Mouse (Mus musculus): ENCODE results near the gene Prpsap1.

The Prpsap1 gene

DNA sequence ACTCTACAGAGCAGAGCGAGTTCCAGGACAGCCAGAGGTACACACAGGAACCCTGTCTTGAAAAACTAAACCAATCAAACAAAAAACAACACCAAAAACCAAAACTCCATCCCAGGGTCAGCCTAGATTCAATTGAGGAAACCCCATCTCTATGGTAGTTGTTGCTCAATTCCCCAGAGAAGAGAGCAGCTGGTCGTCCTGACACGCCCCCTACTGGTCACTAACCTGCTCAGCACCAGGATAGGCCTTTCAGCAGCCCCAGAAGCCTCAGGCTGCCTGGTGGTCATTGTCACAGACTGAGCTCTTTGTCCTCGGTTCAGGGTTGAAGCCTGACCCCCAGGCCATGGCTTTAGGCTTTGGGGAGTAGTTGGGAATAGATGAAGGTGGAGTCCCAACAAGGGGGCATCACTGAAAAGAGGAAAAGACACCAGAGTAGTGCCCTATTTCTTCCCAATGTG, at the start of gene Prpsap1:
Gene Prpsap1, minus strand, starts transcription at position 408 of the 458 bp plus-strand sequence.
- no peak for DNase-seq (ENCODE audit: low read depth)

- DNase-seq (ENCODE audit: low read depth) = no peak
Observed at GRCm38 (mm10) chr11:116543110-116543509, 49.1 kb upstream of the Prpsap1 start.

DNA sequence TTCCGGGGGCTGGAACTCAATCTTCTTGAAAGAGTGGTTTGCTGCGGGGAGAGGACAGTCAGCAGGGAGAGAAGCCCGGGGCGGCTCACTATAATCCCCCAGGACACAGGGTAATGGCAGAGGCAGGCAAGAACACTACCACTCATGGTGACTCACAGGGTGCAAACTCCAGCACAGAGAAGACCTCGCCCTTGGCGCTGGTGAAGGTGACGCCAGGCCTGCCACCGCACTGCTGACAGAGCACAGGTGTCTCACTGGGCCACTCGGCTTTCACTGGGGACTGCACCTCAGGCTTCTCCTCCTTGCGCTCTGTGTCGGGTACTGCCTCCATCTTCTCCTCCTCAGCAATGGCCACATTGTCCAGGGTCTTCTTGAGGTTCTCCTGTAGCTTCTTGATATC, 47.2 kb upstream of the Prpsap1 start:
- DNase-seq (ENCODE audit: low read depth) = no peak

DNA sequence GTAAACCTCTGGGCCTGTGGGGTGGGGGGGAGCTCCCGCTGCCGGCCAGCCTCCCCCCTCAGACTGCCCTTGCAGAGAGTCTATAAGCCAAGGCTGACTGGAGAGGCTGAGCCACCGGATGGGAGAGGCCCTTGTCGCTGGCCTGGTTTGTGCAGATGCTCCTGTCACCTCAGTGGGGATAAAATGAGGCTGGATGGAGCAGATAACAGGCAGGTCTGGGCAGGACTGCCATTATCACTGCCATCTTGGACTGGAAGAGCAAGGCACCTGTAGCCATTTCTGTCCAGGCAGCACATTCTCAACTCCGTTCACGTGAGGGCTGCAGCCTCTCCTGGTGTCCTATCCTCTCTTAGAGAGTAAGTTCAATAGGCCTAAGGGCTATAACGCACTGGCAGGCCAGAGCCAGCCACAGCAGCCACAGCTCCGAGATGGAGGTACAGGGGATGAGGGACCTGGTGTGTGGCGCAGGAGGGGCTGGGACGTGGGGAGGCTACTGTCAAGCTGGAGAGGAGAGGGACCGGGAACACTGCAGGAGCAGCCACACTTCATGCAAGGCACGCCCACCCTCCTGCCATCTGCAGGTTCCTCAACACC, 44.2 kb upstream of the Prpsap1 start:
- DNase-seq (ENCODE audit: low read depth) = peak; percentile 53

- DNase-seq (ENCODE audit: low read depth) = no peak
Observed at GRCm38 (mm10) chr11:116537388-116537787, 43.4 kb upstream of the Prpsap1 start.

DNA sequence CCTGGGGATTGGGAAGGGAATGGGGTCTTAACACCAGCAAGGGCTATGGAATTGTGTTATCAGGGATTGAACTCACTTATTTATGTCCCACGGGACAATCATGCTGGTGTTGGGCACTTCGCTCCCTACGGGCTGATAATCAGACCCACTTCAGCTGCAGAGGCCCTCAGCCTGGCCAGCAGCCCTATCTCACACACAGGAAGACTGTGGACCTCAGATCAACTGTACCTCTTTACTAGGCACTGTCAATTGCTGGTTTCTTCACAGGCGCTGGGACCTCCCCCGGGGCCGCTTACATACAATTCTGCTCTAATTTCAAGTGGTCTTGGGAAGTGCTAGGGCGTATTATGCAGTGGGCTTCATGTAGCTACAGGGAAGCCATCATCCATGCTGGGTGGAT, 42.7 kb upstream of the Prpsap1 start:
- peak; percentile 47 for DNase-seq (ENCODE audit: low read depth)

- DNase-seq (ENCODE audit: low read depth) = peak; percentile 89
Observed at GRCm38 (mm10) chr11:116534154-116534865, 40.3 kb upstream of the Prpsap1 start.

GRCm38 (mm10) chr11:116533341-116534153, 39.5 kb upstream of the Prpsap1 start:
- peak; percentile 77 for DNase-seq (ENCODE audit: low read depth)

- DNase-seq (ENCODE audit: low read depth) = peak; percentile 81
Observed at GRCm38 (mm10) chr11:116532810-116533338, 38.9 kb upstream of the Prpsap1 start.

GRCm38 (mm10) chr11:116532262-116532809, 38.3 kb upstream of the Prpsap1 start:
- peak; percentile 63 for DNase-seq (ENCODE audit: low read depth)

DNA sequence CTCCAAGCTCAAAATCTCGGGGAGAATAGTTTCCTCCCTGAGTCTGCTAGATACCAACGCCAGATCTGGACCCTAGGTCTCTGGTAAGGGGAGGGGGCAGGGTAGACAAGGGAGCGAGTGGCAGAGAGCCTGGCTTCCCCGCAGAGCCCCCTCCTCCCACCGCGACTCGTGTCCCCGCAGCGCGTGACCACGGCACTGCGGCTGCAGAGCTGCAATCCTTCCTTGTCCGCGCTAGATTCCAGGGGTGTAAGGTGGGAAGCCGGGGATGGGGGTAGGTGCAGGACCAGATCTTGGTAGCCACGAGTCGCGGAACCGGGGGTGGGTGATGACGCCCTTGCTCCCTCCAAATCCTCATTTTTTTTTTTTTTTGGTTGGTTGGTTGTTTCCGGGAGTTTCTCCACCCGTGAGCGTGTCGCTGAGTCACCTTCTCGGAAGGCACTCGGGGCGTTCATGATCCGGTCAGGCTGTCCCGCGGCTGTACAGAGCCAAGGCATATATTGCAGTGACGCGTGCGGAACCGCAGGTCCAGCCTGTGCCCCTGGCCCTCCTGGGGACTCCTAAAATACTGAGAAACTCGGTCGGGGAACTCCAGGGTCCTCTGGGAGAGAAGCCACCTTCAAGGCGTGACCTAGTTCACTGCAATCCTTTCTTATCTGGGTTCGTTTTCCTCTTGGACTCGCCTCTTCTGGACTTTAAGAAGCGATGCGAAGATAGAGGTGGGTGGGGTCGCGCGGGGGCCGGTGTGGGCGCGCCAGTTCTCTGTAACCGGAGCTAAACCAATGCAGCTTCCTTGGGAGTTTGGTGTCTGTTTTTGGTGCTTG, 37.6 kb upstream of the Prpsap1 start:
- DNase-seq (ENCODE audit: low read depth) = peak; percentile 48

- no peak for DNase-seq (ENCODE audit: low read depth)
Observed at GRCm38 (mm10) chr11:116530187-116531147, 36.5 kb upstream of the Prpsap1 start, which contains the start of gene Sphk1. Gene Sphk1 (plus strand): TSS chr11:116530925.

- DNase-seq (ENCODE audit: low read depth) = no peak
Observed at GRCm38 (mm10) chr11:116528636-116529320, 34.8 kb upstream of the Prpsap1 start.

GRCm38 (mm10) chr11:116523699-116524189, 29.7 kb upstream of the Prpsap1 start:
- DNase-seq (ENCODE audit: low read depth) = no peak

DNA sequence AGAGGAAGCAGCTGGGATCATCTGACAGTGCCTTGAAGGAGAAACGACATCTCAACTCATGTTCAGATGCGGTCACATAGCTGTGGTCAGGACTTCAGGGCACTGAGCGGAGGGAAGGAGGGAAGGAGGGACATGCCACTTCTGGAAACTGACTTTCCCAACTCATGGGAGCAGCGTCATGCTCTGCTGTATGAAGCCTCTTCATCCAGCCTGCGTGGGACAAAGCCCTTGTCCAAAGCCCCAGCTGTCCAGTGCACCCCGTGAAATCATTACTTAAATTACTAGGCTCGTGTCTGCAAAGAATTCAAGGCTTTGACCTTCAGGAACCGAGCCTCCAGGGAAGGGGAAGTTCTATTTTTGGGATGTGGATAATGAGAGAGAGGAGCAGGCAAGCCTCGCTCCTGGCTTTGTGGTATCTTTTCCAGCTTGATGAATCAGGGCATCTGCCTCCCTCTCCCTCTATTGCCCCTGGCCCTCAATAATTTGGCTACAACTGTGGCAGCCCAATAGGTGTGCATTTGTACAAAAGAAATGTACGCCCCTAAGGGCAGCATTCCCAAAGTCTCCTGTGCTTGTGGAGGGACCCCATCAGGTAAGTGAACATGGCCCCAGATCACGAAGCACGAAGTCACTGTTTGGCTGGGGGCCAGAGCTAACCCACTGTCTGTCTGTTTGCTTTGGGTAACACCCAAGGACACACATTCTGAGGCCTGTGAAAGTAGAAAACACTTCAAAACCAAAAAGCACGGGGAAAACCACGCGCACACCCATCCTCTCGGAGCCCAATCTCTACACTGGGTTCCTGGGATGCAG, 29.1 kb upstream of the Prpsap1 start:
- no peak for DNase-seq (ENCODE audit: low read depth)

GRCm38 (mm10) chr11:116522046-116522445, 28.0 kb upstream of the Prpsap1 start:
- no peak for DNase-seq (ENCODE audit: low read depth)

- DNase-seq (ENCODE audit: low read depth) = peak; percentile 68
Observed at GRCm38 (mm10) chr11:116521143-116521542, 27.1 kb upstream of the Prpsap1 start.

GRCm38 (mm10) chr11:116518482-116518881, 24.5 kb upstream of the Prpsap1 start:
- DNase-seq (ENCODE audit: low read depth) = no peak

Measured in c-Kit-positive CD71-positive TER-119-negative erythroid progenitor cells, embryonic 14.5 days (primary cell).